Mouse (Mus musculus) G1E (cell line): ENCODE data around the gene Arhgdia. TPM values are rescaled to one million over a fixed set of nuclear protein-coding genes. Genes with fewer than 3 reads are reported as not detected.

Source experiments
- ATAC-seq: 2 replicates; pipeline ENCODE4 v1.8.0; 2016; ENCODE audit warnings: mild to moderate bottlenecking; ENCODE audit not compliant: insufficient number of reproducible peaks, poor library complexity, low FRiP score, severe bottlenecking; ENCODE audit errors: extremely low read depth
- DNase-seq: peaks from one replicate; pipeline ENCODE4 v3.0.0; 2012; ENCODE audit warnings: low spot score
- H3K27me3 ChIP-seq: 2 replicates; pipeline ENCODE4 v1.6.1; 2012; ENCODE audit warnings: mild to moderate bottlenecking, low read length, inconsistent platforms; ENCODE audit not compliant: insufficient read depth
- H3K36me3 ChIP-seq: replicated peaks from 2 replicates; pipeline ENCODE3; 2012; ENCODE audit warnings: mild to moderate bottlenecking, inconsistent platforms
- H3K4me1 ChIP-seq: 2 replicates; pipeline ENCODE4 v1.6.1; 2012; ENCODE audit warnings: low read depth, low read length, inconsistent platforms, mixed read lengths; ENCODE audit not compliant: insufficient read depth
- H3K4me3 ChIP-seq: 2 replicates; pipeline ENCODE4 v1.5.1; 2012; ENCODE audit warnings: low read depth, mild to moderate bottlenecking, inconsistent platforms, low read length, moderate library complexity, mixed read lengths
- H3K9me3 ChIP-seq: replicated peaks from 2 replicates; pipeline ENCODE4 v1.6.1; 2012; ENCODE audit warnings: inconsistent platforms
- CTCF ChIP-seq: IDR thresholded peaks from 2 replicates; pipeline ENCODE4 v1.5.1; 2012; ENCODE audit warnings: low read depth, low read length, inconsistent platforms, mixed read lengths
- GATA1 ChIP-seq: IDR thresholded peaks from 2 replicates; pipeline ENCODE4 v1.6.1; 2012; ENCODE audit warnings: borderline replicate concordance, low read length, inconsistent platforms, mixed read lengths
- GATA2 ChIP-seq: IDR thresholded peaks from 2 replicates; pipeline ENCODE4 v1.6.1; 2012; ENCODE audit warnings: low read depth, low read length, inconsistent platforms, borderline replicate concordance
- POLR2AphosphoS5 ChIP-seq: IDR thresholded peaks from 2 replicates; pipeline ENCODE4 v1.6.1; 2012; ENCODE audit warnings: low read depth, low read length, inconsistent platforms; ENCODE audit not compliant: insufficient replicate concordance
- TAL1 ChIP-seq: conservative IDR thresholded peaks from 2 replicates; pipeline ENCODE4 v1.6.1; 2012; ENCODE audit warnings: low read depth, low read length, inconsistent platforms, mixed read lengths
- polyA plus RNA-seq: library from polyadenylated mRNA; stranded (reverse); fragments of >175 nt; gene quantifications from 2 replicates; pipeline ENCODE4 v1.2.3, GENCODE M21; 2012
- total RNA-seq, 2 experiments: library from RNA; stranded (forward) in 1 of 2; stranded (reverse) in 1 of 2; fragments of 200-1000 nt in 1 of 2; fragments of >200 nt in 1 of 2; fragmentation: Nextera tagmentation in 1 of 2; gene quantifications; 2 replicates each; pipeline ENCODE4 v1.2.3; 2014 to 2017

The Arhgdia gene
- total and polyA plus RNA-seq, 3 experiments: 155 to 1,000 (median 354) TPM

- no peak overlapping the region for H3K4me3 ChIP-seq
- peaks cover 59% of the 10 kb centered on the region for H3K36me3 ChIP-seq
- H3K4me1 ChIP-seq: peaks cover 26% of the 10 kb centered on the region
- H3K9me3 ChIP-seq: no peaks in the 10 kb centered on the region
- no peak for ATAC-seq
- peaks cover 21% of the 10 kb centered on the region for H3K27me3 ChIP-seq
- DNase-seq: no peak
- TF ChIP-seq TAL1 (no peak), POLR2AphosphoS5 (no peak), GATA1 (no peak), GATA2 (no peak)
Measured at GRCm38 (mm10) chr11:120542376-120542775, 39.0 kb downstream of the Arhgdia start.

- no peak overlapping the region for H3K4me3 ChIP-seq
- DNase-seq (no peak), ATAC-seq (no peak)
- peaks cover 24% of the 10 kb centered on the region for H3K4me1 ChIP-seq
- peaks cover 56% of the 10 kb centered on the region for H3K36me3 ChIP-seq
- no peak for TF ChIP-seq POLR2AphosphoS5
- no peak for TF ChIP-seq GATA2
- TF ChIP-seq CTCF: no peak
- H3K27me3 ChIP-seq: peaks cover 26% of the 10 kb centered on the region
- H3K9me3 ChIP-seq: no peaks in the 10 kb centered on the region
Measured at GRCm38 (mm10) chr11:120541907-120542306, 39.5 kb downstream of the Arhgdia start.

GRCm38 (mm10) chr11:120539285-120540014 lies 42.0 kb downstream of the Arhgdia start:
- ATAC-seq (no peak), DNase-seq (no peak)

GRCm38 (mm10) chr11:120538955-120539284 lies 42.5 kb downstream of the Arhgdia start:
- DNase-seq: no peak
- no peak for TF ChIP-seq CTCF
- TF ChIP-seq TAL1: no peak
- no peak for TF ChIP-seq GATA1
- TF ChIP-seq POLR2AphosphoS5: no peak
- no peak for TF ChIP-seq GATA2
- no peak for ATAC-seq
- Histone ChIP-seq H3K4me3 (no peak overlapping the region), H3K36me3 (peaks cover 27% of the 10 kb centered on the region), H3K9me3 (no peaks in the 10 kb centered on the region), H3K27me3 (peaks cover 54% of the 10 kb centered on the region), H3K4me1 (peaks cover 33% of the 10 kb centered on the region)

More at GRCm38 (mm10) chr11:120539285-120540014, 42.0 kb downstream of the Arhgdia start:
- peaks cover 32% of the 10 kb centered on the region for H3K36me3 ChIP-seq
- H3K4me1 ChIP-seq: peaks cover 33% of the 10 kb centered on the region
- no peaks in the 10 kb centered on the region for H3K9me3 ChIP-seq
- TF ChIP-seq TAL1 (no peak), CTCF (no peak)
- peaks cover 49% of the 10 kb centered on the region for H3K27me3 ChIP-seq
- H3K4me3 ChIP-seq: no peak overlapping the region

- Histone ChIP-seq H3K36me3 (peaks cover 23% of the 10 kb centered on the region), H3K4me1 (peaks cover 33% of the 10 kb centered on the region), H3K9me3 (no peaks in the 10 kb centered on the region), H3K4me3 (no peak overlapping the region), H3K27me3 (peaks cover 58% of the 10 kb centered on the region)
- TF ChIP-seq TAL1 (no peak), GATA1 (no peak), CTCF (no peak)
- DNase-seq: no peak
- ATAC-seq: no peak
Measured at GRCm38 (mm10) chr11:120538485-120538884, 42.9 kb downstream of the Arhgdia start.

- Histone ChIP-seq H3K4me3 (no peak overlapping the region), H3K4me1 (peaks cover 26% of the 10 kb centered on the region), H3K36me3 (no peaks in the 10 kb centered on the region), H3K9me3 (peaks cover 4% of the 10 kb centered on the region), H3K27me3 (peaks cover 83% of the 10 kb centered on the region)
- ATAC-seq (no peak), DNase-seq (no peak)
- no peak for TF ChIP-seq GATA2
- no peak for TF ChIP-seq POLR2AphosphoS5
- no peak for TF ChIP-seq CTCF
- no peak for TF ChIP-seq TAL1
- TF ChIP-seq GATA1: no peak
Measured at GRCm38 (mm10) chr11:120535804-120536203, 45.6 kb downstream of the Arhgdia start.

DNA sequence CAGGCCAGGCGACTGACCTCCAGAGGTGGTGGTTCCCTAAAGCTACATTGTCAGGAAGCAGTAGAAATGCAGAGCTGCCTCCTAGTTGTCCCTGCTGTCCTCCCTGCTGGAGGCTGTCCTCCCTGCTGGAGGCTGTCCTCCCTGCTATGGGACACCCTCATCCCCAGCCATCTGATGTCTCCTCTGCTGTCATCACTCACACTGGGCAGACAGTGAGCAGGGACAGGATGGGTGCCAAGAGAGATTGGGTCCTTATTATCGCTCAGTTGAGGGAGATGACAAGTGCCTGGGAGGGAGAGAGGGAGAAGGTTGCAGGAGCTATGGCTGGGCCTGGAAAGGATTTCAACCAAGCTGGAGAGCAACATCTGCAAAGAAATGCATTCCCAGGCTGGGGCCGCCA lies 46.3 kb downstream of the Arhgdia start:
- ATAC-seq (no peak), DNase-seq (no peak)
- no peaks in the 10 kb centered on the region for H3K36me3 ChIP-seq
- H3K27me3 ChIP-seq: peaks cover 90% of the 10 kb centered on the region
- H3K4me3 ChIP-seq: no peak overlapping the region
- H3K9me3 ChIP-seq: peaks cover 11% of the 10 kb centered on the region
- TF ChIP-seq GATA1: no peak
- TF ChIP-seq CTCF: no peak
- TF ChIP-seq TAL1: no peak
- no peak for TF ChIP-seq POLR2AphosphoS5
- no peak for TF ChIP-seq GATA2
- peaks cover 26% of the 10 kb centered on the region for H3K4me1 ChIP-seq
